Mouse (Mus musculus): ENCODE measurements around the gene Wdr62. TPM values are rescaled to one million over a fixed set of nuclear protein-coding genes. Genes with fewer than 3 reads are reported as not detected.
A peak's percentile ranks its signal among the peaks of the same experiment; 100 is the strongest.
"Not testable (repeated sequence)": the region's sequence is repeated elsewhere in the genome, so short reads cannot be mapped to it uniquely, and the experiment has no call there.

Wdr62 gene
- polyA plus RNA-seq, 1 experiment from 2014 or later = 7.7 TPM

- WGBS = 74% methylated on average over 2 of the region's 2 CpGs
- no peak for ATAC-seq (ENCODE audit: low read depth)
Observed at GRCm38 (mm10) chr7:30265041-30265440, 15.2 kb downstream of the Wdr62 start.

GRCm38 (mm10) chr7:30251956-30252954 lies 28.0 kb downstream of the Wdr62 start:
- ATAC-seq (ENCODE audit: low read depth) = no peak
- no peak for DNase-seq (ENCODE audit: low spot score)
- WGBS = 82% methylated on average over 12 of the region's 12 CpGs

More at GRCm38 (mm10) chr7:30265041-30265440, 15.2 kb downstream of the Wdr62 start:
- Histone ChIP-seq H3K4me2 (ENCODE audit: low read depth, low read length) (no peak overlapping the region), H3K4me3 (ENCODE audit: low read depth, low read length) (no peak overlapping the region), H3K27ac (replicated peaks; ENCODE audit: low read depth, low read length) (no peak overlapping the region), H3K4me1 (ENCODE audit: control insufficient read depth, insufficient read depth, low read length) (no peaks in the 10 kb centered on the region), H3K9ac (ENCODE audit: low read depth, low read length) (no peak overlapping the region), H3K36me3 (ENCODE audit: control insufficient read depth, insufficient read depth, low read length) (peaks cover 12% of the 10 kb centered on the region; the same call in 1 of the 2 replicates), H3K27me3 (replicated peaks; ENCODE audit: control insufficient read depth, insufficient read depth, low read length) (no peaks in the 10 kb centered on the region), H3K9me3 (ENCODE audit: control insufficient read depth, low read length) (no peaks in the 10 kb centered on the region)
- DNase-seq (ENCODE audit: low spot score) = no peak

GRCm38 (mm10) chr7:30237374-30237773 lies 42.8 kb downstream of the Wdr62 start:
- not testable (repeated sequence) for H3K27me3 ChIP-seq (replicated peaks; ENCODE audit: control insufficient read depth, insufficient read depth, low read length); H3K9ac ChIP-seq (ENCODE audit: low read depth, low read length); H3K27ac ChIP-seq (replicated peaks; ENCODE audit: low read depth, low read length); H3K4me1 ChIP-seq (ENCODE audit: control insufficient read depth, insufficient read depth, low read length); DNase-seq (ENCODE audit: low spot score); H3K4me3 ChIP-seq (ENCODE audit: low read depth, low read length); H3K9me3 ChIP-seq (ENCODE audit: control insufficient read depth, low read length); H3K4me2 ChIP-seq (ENCODE audit: low read depth, low read length); ATAC-seq (ENCODE audit: low read depth)
- WGBS = 81% methylated on average over 3 of the region's 3 CpGs
- peaks cover 15% of the 10 kb centered on the region; the same call in 1 of the 2 replicates for H3K36me3 ChIP-seq (ENCODE audit: control insufficient read depth, insufficient read depth, low read length)

More at GRCm38 (mm10) chr7:30251956-30252954, 28.0 kb downstream of the Wdr62 start:
- no peaks in the 10 kb centered on the region for H3K9me3 ChIP-seq (ENCODE audit: control insufficient read depth, low read length)
- no peaks in the 10 kb centered on the region; the same call in 1 of the 2 replicates for H3K36me3 ChIP-seq (ENCODE audit: control insufficient read depth, insufficient read depth, low read length)
- no peaks in the 10 kb centered on the region for H3K27me3 ChIP-seq (replicated peaks; ENCODE audit: control insufficient read depth, insufficient read depth, low read length)
- H3K27ac ChIP-seq (replicated peaks; ENCODE audit: low read depth, low read length) = no peak overlapping the region
- no peak overlapping the region for H3K9ac ChIP-seq (ENCODE audit: low read depth, low read length)
- no peak overlapping the region for H3K4me2 ChIP-seq (ENCODE audit: low read depth, low read length)
- no peaks in the 10 kb centered on the region for H3K4me1 ChIP-seq (ENCODE audit: control insufficient read depth, insufficient read depth, low read length)
- no peak overlapping the region for H3K4me3 ChIP-seq (ENCODE audit: low read depth, low read length)

- ATAC-seq (ENCODE audit: low read depth) (no peak), DNase-seq (ENCODE audit: low spot score) (no peak)
- Histone ChIP-seq H3K36me3 (ENCODE audit: control insufficient read depth, insufficient read depth, low read length) (peaks cover 15% of the 10 kb centered on the region; the same call in 1 of the 2 replicates), H3K4me2 (ENCODE audit: low read depth, low read length) (no peak within 1 kb of the TSS), H3K4me1 (ENCODE audit: control insufficient read depth, insufficient read depth, low read length) (peaks cover 6% of the 10 kb centered on the region), H3K9ac (ENCODE audit: low read depth, low read length) (no peak within 1 kb of the TSS), H3K9me3 (ENCODE audit: control insufficient read depth, low read length) (no peaks in the 10 kb centered on the region), H3K4me3 (ENCODE audit: low read depth, low read length) (no peak within 1 kb of the TSS), H3K27ac (replicated peaks; ENCODE audit: low read depth, low read length) (no peak within 1 kb of the TSS), H3K27me3 (replicated peaks; ENCODE audit: control insufficient read depth, insufficient read depth, low read length) (no peaks in the 10 kb centered on the region)
- WGBS = 81% methylated on average over 4 of the region's 4 CpGs
Observed at GRCm38 (mm10) chr7:30235625-30236024, 44.6 kb downstream of the Wdr62 start, which contains the start of gene Ovol3. TSS of gene Ovol3 (minus strand) at chr7:30235725.

- H3K27ac ChIP-seq (replicated peaks; ENCODE audit: low read depth, low read length) = no peak overlapping the region
- no peak overlapping the region for H3K4me2 ChIP-seq (ENCODE audit: low read depth, low read length)
- H3K9me3 ChIP-seq (ENCODE audit: control insufficient read depth, low read length) = no peaks in the 10 kb centered on the region
- no peak for DNase-seq (ENCODE audit: low spot score)
- no peak overlapping the region for H3K4me3 ChIP-seq (ENCODE audit: low read depth, low read length)
- H3K27me3 ChIP-seq (replicated peaks; ENCODE audit: control insufficient read depth, insufficient read depth, low read length) = no peaks in the 10 kb centered on the region
- no peak overlapping the region for H3K9ac ChIP-seq (ENCODE audit: low read depth, low read length)
- 94% methylated on average over 8 of the region's 8 CpGs for WGBS
- peaks cover 15% of the 10 kb centered on the region; the same call in 1 of the 2 replicates for H3K36me3 ChIP-seq (ENCODE audit: control insufficient read depth, insufficient read depth, low read length)
- no peak for ATAC-seq (ENCODE audit: low read depth)
- H3K4me1 ChIP-seq (ENCODE audit: control insufficient read depth, insufficient read depth, low read length) = peaks cover 6% of the 10 kb centered on the region
Observed at GRCm38 (mm10) chr7:30235091-30235490, 45.1 kb downstream of the Wdr62 start.

- peaks cover 6% of the 10 kb centered on the region for H3K4me1 ChIP-seq (ENCODE audit: control insufficient read depth, insufficient read depth, low read length)
- no peaks in the 10 kb centered on the region for H3K27me3 ChIP-seq (replicated peaks; ENCODE audit: control insufficient read depth, insufficient read depth, low read length)
- no peak for ATAC-seq (ENCODE audit: low read depth)
- no peak overlapping the region for H3K27ac ChIP-seq (replicated peaks; ENCODE audit: low read depth, low read length)
- H3K9ac ChIP-seq (ENCODE audit: low read depth, low read length) = no peak overlapping the region
- WGBS = 92% methylated on average over 15 of the region's 15 CpGs
- no peak overlapping the region for H3K4me3 ChIP-seq (ENCODE audit: low read depth, low read length)
- H3K4me2 ChIP-seq (ENCODE audit: low read depth, low read length) = no peak overlapping the region
- peaks cover 20% of the 10 kb centered on the region; the same call in 1 of the 2 replicates for H3K36me3 ChIP-seq (ENCODE audit: control insufficient read depth, insufficient read depth, low read length)
- H3K9me3 ChIP-seq (ENCODE audit: control insufficient read depth, low read length) = no peaks in the 10 kb centered on the region
- DNase-seq (ENCODE audit: low spot score) = no peak
Observed at GRCm38 (mm10) chr7:30234276-30234858, 45.9 kb downstream of the Wdr62 start.

- WGBS = 86% methylated on average over 20 of the region's 20 CpGs
- Histone ChIP-seq H3K4me2 (ENCODE audit: low read depth, low read length) (peak overlapping the region; percentile 74), H3K4me1 (ENCODE audit: control insufficient read depth, insufficient read depth, low read length) (peaks cover 6% of the 10 kb centered on the region), H3K9me3 (ENCODE audit: control insufficient read depth, low read length) (no peaks in the 10 kb centered on the region), H3K4me3 (ENCODE audit: low read depth, low read length) (peak overlapping the region; percentile 72; the same call in 1 of the 2 replicates), H3K27ac (replicated peaks; ENCODE audit: low read depth, low read length) (no peak overlapping the region), H3K27me3 (replicated peaks; ENCODE audit: control insufficient read depth, insufficient read depth, low read length) (no peaks in the 10 kb centered on the region), H3K9ac (ENCODE audit: low read depth, low read length) (peak overlapping the region; percentile 37; the same call in 1 of the 2 replicates), H3K36me3 (ENCODE audit: control insufficient read depth, insufficient read depth, low read length) (peaks cover 28% of the 10 kb centered on the region; the same call in 1 of the 2 replicates)
- DNase-seq (ENCODE audit: low spot score) (no peak), ATAC-seq (ENCODE audit: low read depth) (no peak)
Observed at GRCm38 (mm10) chr7:30233387-30233786, 46.8 kb downstream of the Wdr62 start.

GRCm38 (mm10) chr7:30232631-30233148 lies 47.5 kb downstream of the Wdr62 start:
- peaks cover 6% of the 10 kb centered on the region for H3K4me1 ChIP-seq (ENCODE audit: control insufficient read depth, insufficient read depth, low read length)
- ATAC-seq (ENCODE audit: low read depth) = peak; percentile 7; the same call in 1 of the 2 replicates
- peak; percentile 70 for DNase-seq (ENCODE audit: low spot score)
- no peaks in the 10 kb centered on the region for H3K27me3 ChIP-seq (replicated peaks; ENCODE audit: control insufficient read depth, insufficient read depth, low read length)
- H3K9me3 ChIP-seq (ENCODE audit: control insufficient read depth, low read length) = no peaks in the 10 kb centered on the region
- H3K4me2 ChIP-seq (ENCODE audit: low read depth, low read length) = peak overlapping the region; percentile 74
- H3K36me3 ChIP-seq (ENCODE audit: control insufficient read depth, insufficient read depth, low read length) = peaks cover 35% of the 10 kb centered on the region; the same call in 1 of the 2 replicates
- peak overlapping the region; percentile 72 for H3K4me3 ChIP-seq (ENCODE audit: low read depth, low read length)
- WGBS = under 1% methylated on average over 24 of the region's 24 CpGs
- peak overlapping the region; percentile 92; the same call in 1 of the 2 replicates for H3K27ac ChIP-seq (replicated peaks; ENCODE audit: low read depth, low read length)
- H3K9ac ChIP-seq (ENCODE audit: low read depth, low read length) = peak overlapping the region; percentile 83

Data from embryonic facial prominence, embryonic 14.5 days (tissue).